Mouse (Mus musculus): ENCODE measurements around the gene Gm17349. TPM values are rescaled to one million over a fixed set of nuclear protein-coding genes. Genes with fewer than 3 reads are reported as not detected.
A peak's percentile ranks its signal among the peaks of the same experiment; 100 is the strongest.

The Gm17349 gene
- polyA plus RNA-seq, 1 experiment from 2014 or later = not detected

- Histone ChIP-seq H3K27ac (no peak overlapping the region), H3K27me3 (ENCODE audit: low read depth, poor library complexity, severe bottlenecking) (no peaks in the 10 kb centered on the region), H3K36me3 (peaks cover 87% of the 10 kb centered on the region), H3K4me1 (peaks cover 17% of the 10 kb centered on the region), H3K4me3 (no peak overlapping the region), H3K9me3 (replicated peaks) (no peaks in the 10 kb centered on the region)
- DNase-seq (ENCODE audit: low spot score) = no peak
- 86% methylated on average over 13 of the region's 13 CpGs for WGBS
These were observed 10.1 kb upstream of the Gm17349 start for GRCm38 (mm10) chr15:99715361-99715865.

- Histone ChIP-seq H3K4me3 (no peak overlapping the region), H3K36me3 (peaks cover 88% of the 10 kb centered on the region), H3K27ac (no peak overlapping the region), H3K27me3 (ENCODE audit: low read depth, poor library complexity, severe bottlenecking) (no peaks in the 10 kb centered on the region), H3K4me1 (peaks cover 17% of the 10 kb centered on the region), H3K9me3 (replicated peaks) (no peaks in the 10 kb centered on the region)
- WGBS = 59% methylated on average over 7 of the region's 7 CpGs
- DNase-seq (ENCODE audit: low spot score) = peak; percentile 80
These were observed 9.6 kb upstream of the Gm17349 start for GRCm38 (mm10) chr15:99714858-99715257.

- no peak for DNase-seq (ENCODE audit: low spot score)
- no peak overlapping the region for H3K27ac ChIP-seq
- 83% methylated on average over 4 of the region's 4 CpGs for WGBS
- no peak overlapping the region for H3K4me3 ChIP-seq
- H3K4me1 ChIP-seq = peaks cover 17% of the 10 kb centered on the region
- no peaks in the 10 kb centered on the region for H3K27me3 ChIP-seq (ENCODE audit: low read depth, poor library complexity, severe bottlenecking)
- no peaks in the 10 kb centered on the region for H3K9me3 ChIP-seq (replicated peaks)
- peaks cover 90% of the 10 kb centered on the region for H3K36me3 ChIP-seq
These were observed 8.9 kb upstream of the Gm17349 start for GRCm38 (mm10) chr15:99714206-99714605.

- H3K4me3 ChIP-seq = no peak overlapping the region
- peaks cover 17% of the 10 kb centered on the region for H3K4me1 ChIP-seq
- H3K27ac ChIP-seq = no peak overlapping the region
- 97% methylated on average over 3 of the region's 3 CpGs for WGBS
- no peaks in the 10 kb centered on the region for H3K9me3 ChIP-seq (replicated peaks)
- H3K36me3 ChIP-seq = peaks cover 95% of the 10 kb centered on the region
- no peaks in the 10 kb centered on the region for H3K27me3 ChIP-seq (ENCODE audit: low read depth, poor library complexity, severe bottlenecking)
- no peak for DNase-seq (ENCODE audit: low spot score)
These were observed 8.3 kb upstream of the Gm17349 start for GRCm38 (mm10) chr15:99713569-99713968.

GRCm38 (mm10) chr15:99712666-99713559, 7.6 kb upstream of the Gm17349 start:
- WGBS = 81% methylated on average over 13 of the region's 13 CpGs
- H3K4me3 ChIP-seq = no peak overlapping the region
- H3K9me3 ChIP-seq (replicated peaks) = no peaks in the 10 kb centered on the region
- peaks cover 95% of the 10 kb centered on the region for H3K36me3 ChIP-seq
- no peak for DNase-seq (ENCODE audit: low spot score)
- H3K4me1 ChIP-seq = peaks cover 17% of the 10 kb centered on the region
- no peaks in the 10 kb centered on the region for H3K27me3 ChIP-seq (ENCODE audit: low read depth, poor library complexity, severe bottlenecking)
- no peak overlapping the region for H3K27ac ChIP-seq

- DNase-seq (ENCODE audit: low spot score) = no peak
- no peaks in the 10 kb centered on the region for H3K27me3 ChIP-seq (ENCODE audit: low read depth, poor library complexity, severe bottlenecking)
- H3K4me1 ChIP-seq = peaks cover 10% of the 10 kb centered on the region
- H3K9me3 ChIP-seq (replicated peaks) = no peaks in the 10 kb centered on the region
- no peak overlapping the region for H3K27ac ChIP-seq
- 77% methylated on average over 3 of the region's 3 CpGs for WGBS
- peaks cover 98% of the 10 kb centered on the region for H3K36me3 ChIP-seq
- H3K4me3 ChIP-seq = no peak overlapping the region
These were observed 6.2 kb upstream of the Gm17349 start for GRCm38 (mm10) chr15:99711491-99711890.

GRCm38 (mm10) chr15:99710221-99711190, 5.2 kb upstream of the Gm17349 start:
- WGBS = 93% methylated on average over 10 of the region's 10 CpGs
- H3K4me3 ChIP-seq = no peak overlapping the region
- H3K27me3 ChIP-seq (ENCODE audit: low read depth, poor library complexity, severe bottlenecking) = no peaks in the 10 kb centered on the region
- H3K4me1 ChIP-seq = 0 out of 2 replicates have a peak, but pooled peaks cover under 1% of the 10 kb centered on the region
- H3K27ac ChIP-seq = no peak overlapping the region
- H3K9me3 ChIP-seq (replicated peaks) = no peaks in the 10 kb centered on the region
- peaks cover 96% of the 10 kb centered on the region for H3K36me3 ChIP-seq
- no peak for DNase-seq (ENCODE audit: low spot score)

GRCm38 (mm10) chr15:99708176-99708575, 2.9 kb upstream of the Gm17349 start:
- 97% methylated on average over 13 of the region's 13 CpGs for WGBS

GRCm38 (mm10) chr15:99704881-99705280, 409 bp downstream of the Gm17349 start:
- Histone ChIP-seq H3K27ac (peak overlapping the region; percentile 12; the same call in 1 of the 2 replicates), H3K36me3 (peaks cover 66% of the 10 kb centered on the region), H3K4me3 (no peak overlapping the region), H3K27me3 (ENCODE audit: low read depth, poor library complexity, severe bottlenecking) (no peaks in the 10 kb centered on the region), H3K4me1 (peaks cover 27% of the 10 kb centered on the region), H3K9me3 (replicated peaks) (no peaks in the 10 kb centered on the region)
- 80% methylated on average over 7 of the region's 7 CpGs for WGBS
- DNase-seq (ENCODE audit: low spot score) = no peak

More at GRCm38 (mm10) chr15:99708176-99708575, 2.9 kb upstream of the Gm17349 start:
- Histone ChIP-seq H3K36me3 (peaks cover 97% of the 10 kb centered on the region), H3K27ac (no peak overlapping the region), H3K9me3 (replicated peaks) (no peaks in the 10 kb centered on the region), H3K4me3 (no peak overlapping the region), H3K4me1 (peaks cover 15% of the 10 kb centered on the region), H3K27me3 (ENCODE audit: low read depth, poor library complexity, severe bottlenecking) (no peaks in the 10 kb centered on the region)
- DNase-seq (ENCODE audit: low spot score) = no peak

- Histone ChIP-seq H3K36me3 (peaks cover 59% of the 10 kb centered on the region), H3K9me3 (replicated peaks) (no peaks in the 10 kb centered on the region), H3K4me1 (peaks cover 27% of the 10 kb centered on the region), H3K27ac (peak overlapping the region; percentile 12; the same call in 1 of the 2 replicates), H3K27me3 (ENCODE audit: low read depth, poor library complexity, severe bottlenecking) (0 out of 2 replicates have a peak, but pooled peaks cover 6% of the 10 kb centered on the region), H3K4me3 (no peak overlapping the region)
- DNase-seq (ENCODE audit: low spot score) = no peak
- 62% methylated on average over 23 of the region's 23 CpGs for whole genome bisulfite sequencing
These were observed 1.1 kb downstream of the Gm17349 start for GRCm38 (mm10) chr15:99704041-99704681.

GRCm38 (mm10) chr15:99703676-99704040, 1.6 kb downstream of the Gm17349 start:
- H3K4me1 ChIP-seq = peaks cover 31% of the 10 kb centered on the region
- peaks cover 54% of the 10 kb centered on the region for H3K36me3 ChIP-seq
- H3K9me3 ChIP-seq (replicated peaks) = no peaks in the 10 kb centered on the region
- no peak for DNase-seq (ENCODE audit: low spot score)
- peaks cover 11% of the 10 kb centered on the region; the same call in 1 of the 2 replicates for H3K27me3 ChIP-seq (ENCODE audit: low read depth, poor library complexity, severe bottlenecking)
- H3K4me3 ChIP-seq = peak overlapping the region; percentile 83; the same call in 1 of the 2 replicates
- no peak overlapping the region for H3K27ac ChIP-seq
- WGBS = 82% methylated on average over 5 of the region's 5 CpGs

- peaks cover 33% of the 10 kb centered on the region for H3K4me1 ChIP-seq
- 69% methylated on average over 9 of the region's 9 CpGs for WGBS
These were observed 2.2 kb downstream of the Gm17349 start for GRCm38 (mm10) chr15:99703104-99703503.

More at GRCm38 (mm10) chr15:99703104-99703503, 2.2 kb downstream of the Gm17349 start:
- Histone ChIP-seq H3K36me3 (peaks cover 49% of the 10 kb centered on the region), H3K9me3 (replicated peaks) (no peaks in the 10 kb centered on the region), H3K27ac (peak overlapping the region; percentile 99), H3K4me3 (peak overlapping the region; percentile 83), H3K27me3 (ENCODE audit: low read depth, poor library complexity, severe bottlenecking) (peaks cover 15% of the 10 kb centered on the region)
- no peak for DNase-seq (ENCODE audit: low spot score)

Measured in limb, embryonic 10.5 days (tissue).